In the genomic region with DNA sequence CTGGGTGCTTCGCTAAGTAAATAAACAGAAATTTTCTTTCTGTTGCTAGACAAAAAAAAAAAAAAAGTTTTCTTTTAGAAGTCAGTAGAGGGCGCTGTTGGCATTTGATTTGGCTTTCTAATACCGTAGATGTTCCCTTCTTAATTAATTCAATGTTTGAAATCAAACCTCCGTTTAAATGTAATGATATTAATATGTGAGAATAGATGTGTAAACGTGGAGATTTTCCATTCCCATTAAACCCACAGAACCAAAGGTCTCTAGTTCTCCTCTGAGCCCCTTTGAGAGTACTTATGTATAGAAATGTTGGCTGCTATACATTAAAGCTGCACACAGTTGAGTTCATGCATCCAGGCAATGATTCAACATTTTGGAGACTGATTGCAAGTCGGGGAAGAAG, we compare ENCODE assay signal across 8 mouse cellular contexts.
DNase-seq lines count a peak whose midpoint lies in the region; ATAC-seq and TF ChIP-seq lines count a peak whose summit lies in the region.

No protein-coding gene starts in this region.

- H3K27ac ChIP-seq in kidney, embryonic 15.5 days: no peak overlapping the region
- H3K27ac ChIP-seq in forebrain, postnatal 0 days (ENCODE audit: low read depth, low read length): no peak overlapping the region
- H3K27ac ChIP-seq in intestine, embryonic 16.5 days (ENCODE audit: low read length): no peak overlapping the region

- H3K4me2 ChIP-seq in kidney, embryonic 15.5 days: 0 out of 2 replicates have a peak overlapping the region, but pooled peaks have one; percentile 25
- peak overlapping the region; percentile 27 for H3K4me2 ChIP-seq in forebrain, postnatal 0 days (ENCODE audit: low read depth)
- H3K4me2 ChIP-seq in myocyte (ENCODE audit: low read depth): peak overlapping the region; percentile 25
- no peak overlapping the region for H3K4me2 ChIP-seq in intestine, embryonic 16.5 days (ENCODE audit: low read depth, low read length)

- TF ChIP-seq CTCF in forebrain, postnatal 0 days (IDR thresholded peaks at IDR 0.05; ENCODE audit: low read depth): peak; percentile 64

- H3K9ac ChIP-seq in kidney, embryonic 15.5 days: no peak overlapping the region
- no peak overlapping the region for H3K9ac ChIP-seq in forebrain, postnatal 0 days
- H3K9ac ChIP-seq in intestine, embryonic 16.5 days (ENCODE audit: low read depth, low read length): no peak overlapping the region

- peaks cover 15% of the 10 kb centered on the region; the same call in 1 of the 2 replicates for H3K27me3 ChIP-seq in kidney, embryonic 15.5 days
- no peaks in the 10 kb centered on the region for H3K27me3 ChIP-seq in forebrain, postnatal 0 days (ENCODE audit: insufficient read depth, low read length)
- no peaks in the 10 kb centered on the region for H3K27me3 ChIP-seq in myocyte (ENCODE audit: control insufficient read depth, insufficient read depth, insufficient read length)
- no peaks in the 10 kb centered on the region for H3K27me3 ChIP-seq in intestine, embryonic 16.5 days (replicated peaks; ENCODE audit: control insufficient read depth, insufficient read depth, low read length)

- peaks cover 11% of the 10 kb centered on the region for H3K4me1 ChIP-seq in kidney, embryonic 15.5 days
- H3K4me1 ChIP-seq in forebrain, postnatal 0 days (ENCODE audit: insufficient read depth): peaks cover 13% of the 10 kb centered on the region; the same call in 1 of the 2 replicates
- peaks cover 3% of the 10 kb centered on the region; the same call in 1 of the 2 replicates for H3K4me1 ChIP-seq in intestine, embryonic 16.5 days (ENCODE audit: control insufficient read depth, insufficient read depth, low read length)

- no peak overlapping the region for H3K4me3 ChIP-seq in kidney, embryonic 15.5 days (replicated peaks)
- H3K4me3 ChIP-seq in forebrain, postnatal 0 days (ENCODE audit: low read depth, low read length): no peak overlapping the region
- no peak overlapping the region for H3K4me3 ChIP-seq in myocyte
- no peak overlapping the region for H3K4me3 ChIP-seq in intestine, embryonic 16.5 days (ENCODE audit: low read length)

- H3K36me3 ChIP-seq in kidney, embryonic 15.5 days: no peaks in the 10 kb centered on the region
- H3K36me3 ChIP-seq in forebrain, postnatal 0 days (ENCODE audit: insufficient read depth): no peaks in the 10 kb centered on the region
- H3K36me3 ChIP-seq in myocyte (ENCODE audit: control insufficient read depth, insufficient read depth): no peaks in the 10 kb centered on the region
- H3K36me3 ChIP-seq in intestine, embryonic 16.5 days (ENCODE audit: control insufficient read depth, insufficient read depth, low read length): no peaks in the 10 kb centered on the region

- H3K9me3 ChIP-seq in kidney, embryonic 15.5 days (replicated peaks): no peaks in the 10 kb centered on the region
- no peaks in the 10 kb centered on the region for H3K9me3 ChIP-seq in forebrain, postnatal 0 days (ENCODE audit: low read length)
- H3K9me3 ChIP-seq in intestine, embryonic 16.5 days (ENCODE audit: control insufficient read depth, low read length): no peaks in the 10 kb centered on the region

- TF ChIP-seq POLR2A in myocyte (IDR thresholded peaks at IDR 0.05; ENCODE audit: insufficient read length, low read depth): no peak

- DNase-seq in kidney, postnatal 14 days: no peak
- DNase-seq in R1 (ENCODE audit: low read depth, low spot score): peak; percentile 14
- peak; percentile 63 for DNase-seq in forebrain, postnatal 0 days
- no peak for DNase-seq in frontal cortex, adult 2 months (ENCODE audit: extremely low spot score in 1 of 2, low spot score in 1 of 2)
- no peak for DNase-seq in urinary bladder, adult 2 months (ENCODE audit: low spot score)

- ATAC-seq in kidney, embryonic 15.5 days (replicated peaks; ENCODE audit: low FRiP score): no peak
- no peak for ATAC-seq in forebrain, postnatal 0 days
- ATAC-seq in intestine, embryonic 16.5 days: no peak

- no peak overlapping the region for H3ac ChIP-seq in myocyte (ENCODE audit: control insufficient read depth, insufficient read length)

- H3K79me2 ChIP-seq in myocyte (ENCODE audit: control insufficient read depth, insufficient read depth): no peaks in the 10 kb centered on the region

- 7% methylated on average over 6 of the region's 6 CpGs for WGBS in kidney, embryonic 15.5 days
- WGBS in forebrain, postnatal 0 days: 3% methylated on average over 6 of the region's 6 CpGs
- 5% methylated on average over 6 of the region's 6 CpGs for WGBS in intestine, embryonic 16.5 days

TF ChIP-seq in myocyte, 11 proteins besides CTCF, POLR2A, EP300 and RAD21:
- TF ChIP-seq CEBPB (IDR thresholded peaks at IDR 0.05; ENCODE audit: insufficient read depth, poor library complexity, severe bottlenecking) (no peak), TCF3 (IDR thresholded peaks at IDR 0.05; ENCODE audit: insufficient read length, low read depth) (no peak), MYOG (IDR thresholded peaks at IDR 0.05; ENCODE audit: control insufficient read depth in 1 of 3, insufficient read depth in 1 of 3, insufficient read length in 2 of 3, low read depth in 2 of 3) (no peak), E2F4 (IDR thresholded peaks at IDR 0.05; ENCODE audit: insufficient read depth) (no peak), TCF12 (IDR thresholded peaks at IDR 0.05; ENCODE audit: insufficient read depth, poor library complexity, severe bottlenecking) (no peak), MYOD1 (IDR thresholded peaks at IDR 0.05; ENCODE audit: control insufficient read depth in 1 of 3, insufficient read length in 2 of 3, low read depth in 2 of 3) (no peak), MAX (IDR thresholded peaks at IDR 0.05; ENCODE audit: low read depth) (no peak), USF1 (IDR thresholded peaks at IDR 0.05; ENCODE audit: low read depth) (no peak), SRF (IDR thresholded peaks at IDR 0.05; ENCODE audit: control insufficient read depth, insufficient read length, low read depth) (no peak), REST (IDR thresholded peaks at IDR 0.05; ENCODE audit: insufficient read depth, insufficient read length) (no peak), POLR2AphosphoS2 (IDR thresholded peaks at IDR 0.05; ENCODE audit: insufficient read length, low read depth) (no peak)

Comparison
In these comparisons a context has a peak if more than half of its experiments do, and no peak if none do; other contexts are left out.
1. DNase-seq: peak in R1 (single experiment) and forebrain, postnatal 0 days (single experiment); none in kidney, postnatal 14 days (single experiment), frontal cortex, adult 2 months (0 of 2) and urinary bladder, adult 2 months (single experiment).